Mouse (Mus musculus) left cerebral cortex, postnatal 25 days (tissue): ENCODE measurements around the gene Ten1. TPM values are rescaled to one million over a fixed set of nuclear protein-coding genes. Genes with fewer than 3 reads are reported as not detected.

Experiments used
- DNase-seq, 2 experiments: peaks; one replicate each; pipeline ENCODE4 v3.0.0; 2022; ENCODE audit warnings: low spot score in 2 of 2, mixed read lengths in 1 of 2
- intact Hi-C: fragments of 180-260 bp; cut with DNase I; formaldehyde crosslinking; loops from one replicate; pipeline ENCODE4 v1.15.1; 2025
- total RNA-seq, 2 experiments: library from RNA; stranded (reverse); gene quantifications; 2 replicates each; pipeline ENCODE4 v1.2.3; 2021

The Ten1 gene
- 10 to 100 TPM; 40.6 to 42.4 TPM for total RNA-seq

GRCm38 (mm10) chr11:116198639-116199531, at the start of gene Ten1, which contains the start of gene Acox1:
TSS of gene Ten1 (plus strand) at chr11:116198855.
TSS of gene Acox1 (minus strand) at chr11:116199045.
- intact Hi-C loops: loop anchor here (1.0 to 2.0 kb wide), 2 partner anchors 31 to 60 kb away; partner anchors contain the start of genes Fbf1 and Mrpl38
- peak; percentile 96 to 97 for DNase-seq

- intact Hi-C loops: no loop called here
- no peak for DNase-seq
Observed at GRCm38 (mm10) chr11:116149341-116149740, 49.3 kb upstream of the Ten1 start.

- no peak for DNase-seq
- intact Hi-C loops: no loop called here
Observed at GRCm38 (mm10) chr11:116150960-116151359, 47.7 kb upstream of the Ten1 start.

- intact Hi-C loops: no loop called here
- no peak for DNase-seq
Observed at GRCm38 (mm10) chr11:116161312-116161711, 37.3 kb upstream of the Ten1 start.

- peak; percentile 47 to 79 for DNase-seq
- intact Hi-C loops: no loop called here
Observed at GRCm38 (mm10) chr11:116162146-116162545, 36.5 kb upstream of the Ten1 start.

GRCm38 (mm10) chr11:116163002-116163401, 35.7 kb upstream of the Ten1 start:
- no peak for DNase-seq
- intact Hi-C loops: no loop called here

- intact Hi-C loops: no loop called here
- DNase-seq: no peak
Observed at GRCm38 (mm10) chr11:116167232-116167631, 31.4 kb upstream of the Ten1 start.

GRCm38 (mm10) chr11:116167884-116168439, 30.7 kb upstream of the Ten1 start, which contains the start of gene Fbf1:
TSS of gene Fbf1 (minus strand) at chr11:116168166.
- intact Hi-C loops: loop anchor here (1.0 kb wide), 1 partner anchor 31 kb away; the partner anchor contains the start of gene Acox1
- peak; percentile 95 to 99 for DNase-seq

GRCm38 (mm10) chr11:116169214-116169613, 29.4 kb upstream of the Ten1 start:
- intact Hi-C loops: no loop called here
- DNase-seq: no peak

GRCm38 (mm10) chr11:116170003-116170800, 28.5 kb upstream of the Ten1 start:
- intact Hi-C loops: no loop called here
- DNase-seq: no peak

- no peak for DNase-seq
- intact Hi-C loops: no loop called here
Observed at GRCm38 (mm10) chr11:116171959-116172358, 26.7 kb upstream of the Ten1 start.

GRCm38 (mm10) chr11:116174775-116175448, 23.7 kb upstream of the Ten1 start:
- intact Hi-C loops: no loop called here

GRCm38 (mm10) chr11:116176010-116176409, 22.6 kb upstream of the Ten1 start:
- DNase-seq: no peak
- intact Hi-C loops: no loop called here

More at GRCm38 (mm10) chr11:116174775-116175448, 23.7 kb upstream of the Ten1 start:
- no peak for DNase-seq

- peak in 1 of 2 experiments; percentile 37 for DNase-seq
- intact Hi-C loops: no loop called here
Observed at GRCm38 (mm10) chr11:116178411-116179121, 20.1 kb upstream of the Ten1 start.

- intact Hi-C loops: no loop called here
- DNase-seq: peak in 1 of 2 experiments; percentile 58
Observed at GRCm38 (mm10) chr11:116185836-116186235, 12.8 kb upstream of the Ten1 start.

GRCm38 (mm10) chr11:116186360-116186759, 12.3 kb upstream of the Ten1 start:
- intact Hi-C loops: no loop called here
- DNase-seq: no peak

- intact Hi-C loops: no loop called here
- no peak for DNase-seq
Observed at GRCm38 (mm10) chr11:116187226-116187930, 11.3 kb upstream of the Ten1 start.

- intact Hi-C loops: no loop called here
- DNase-seq: no peak
Observed at GRCm38 (mm10) chr11:116194619-116195018, 4.0 kb upstream of the Ten1 start.
